Mouse (Mus musculus): ENCODE measurements around the gene Ciao2a. TPM values are rescaled to one million over a fixed set of nuclear protein-coding genes. Genes with fewer than 3 reads are reported as not detected.
A peak's percentile ranks its signal among the peaks of the same experiment; 100 is the strongest.

Gene Ciao2a
- polyA plus RNA-seq, 1 experiment, result 133 TPM

- no peak for TF ChIP-seq CTCF (IDR thresholded peaks at IDR 0.05; ENCODE audit: low read depth, low read length)
- TF ChIP-seq POLR2A (IDR thresholded peaks at IDR 0.05; ENCODE audit: borderline replicate concordance, low read depth, low read length), result no peak
- peak overlapping the region; percentile 80 for H3K27ac ChIP-seq (ENCODE audit: insufficient read depth, low read depth, low read length)
- peak overlapping the region; percentile 35 for H3K4me3 ChIP-seq (ENCODE audit: insufficient read depth, low read length)
- peaks cover 64% of the 10 kb centered on the region for H3K4me1 ChIP-seq (ENCODE audit: control insufficient read depth, insufficient read depth, low read length)
Measured at GRCm38 (mm10) chr9:66116890-66117289, 9.5 kb upstream of the Ciao2a start.

- Histone ChIP-seq H3K4me1 (ENCODE audit: control insufficient read depth, insufficient read depth, low read length) (peaks cover 59% of the 10 kb centered on the region), H3K4me3 (ENCODE audit: insufficient read depth, low read length) (no peak overlapping the region), H3K27ac (ENCODE audit: insufficient read depth, low read depth, low read length) (peak overlapping the region; percentile 5; the same call in 1 of the 2 replicates)
- TF ChIP-seq POLR2A (IDR thresholded peaks at IDR 0.05; ENCODE audit: borderline replicate concordance, low read depth, low read length) (no peak), CTCF (IDR thresholded peaks at IDR 0.05; ENCODE audit: low read depth, low read length) (no peak)
Measured at GRCm38 (mm10) chr9:66119498-66119897, 6.9 kb upstream of the Ciao2a start.

DNA sequence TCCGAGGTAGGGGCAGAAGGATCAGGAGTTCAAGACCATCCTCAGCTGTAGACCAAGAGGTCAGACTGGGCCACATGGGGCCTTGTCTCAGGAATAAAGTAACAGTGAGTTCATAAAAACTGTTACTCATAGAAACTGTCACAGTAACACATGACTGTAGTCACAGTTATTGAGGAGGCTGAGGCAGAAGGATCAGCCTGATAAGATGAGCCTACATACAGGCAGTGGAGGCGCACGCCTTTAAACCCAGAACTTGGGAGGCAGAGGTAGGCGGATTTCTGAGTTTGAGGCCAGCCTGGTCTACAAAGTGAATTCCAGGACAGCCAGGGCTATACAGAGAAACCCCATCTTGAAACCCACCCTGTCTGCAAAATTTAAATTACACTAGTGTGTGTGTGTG is 6.3 kb upstream of the Ciao2a start:
- no peak for TF ChIP-seq CTCF (IDR thresholded peaks at IDR 0.05; ENCODE audit: low read depth, low read length)
- no peak for TF ChIP-seq POLR2A (IDR thresholded peaks at IDR 0.05; ENCODE audit: borderline replicate concordance, low read depth, low read length)
- peak overlapping the region; percentile 5 for H3K27ac ChIP-seq (ENCODE audit: insufficient read depth, low read depth, low read length)
- peaks cover 53% of the 10 kb centered on the region for H3K4me1 ChIP-seq (ENCODE audit: control insufficient read depth, insufficient read depth, low read length)
- no peak overlapping the region for H3K4me3 ChIP-seq (ENCODE audit: insufficient read depth, low read length)

GRCm38 (mm10) chr9:66120945-66121344 is 5.5 kb upstream of the Ciao2a start:
- H3K4me3 ChIP-seq (ENCODE audit: insufficient read depth, low read length), result no peak overlapping the region
- TF ChIP-seq POLR2A (IDR thresholded peaks at IDR 0.05; ENCODE audit: borderline replicate concordance, low read depth, low read length) (no peak), CTCF (IDR thresholded peaks at IDR 0.05; ENCODE audit: low read depth, low read length) (no peak)
- H3K4me1 ChIP-seq (ENCODE audit: control insufficient read depth, insufficient read depth, low read length), result peaks cover 52% of the 10 kb centered on the region
- H3K27ac ChIP-seq (ENCODE audit: insufficient read depth, low read depth, low read length), result no peak overlapping the region

DNA sequence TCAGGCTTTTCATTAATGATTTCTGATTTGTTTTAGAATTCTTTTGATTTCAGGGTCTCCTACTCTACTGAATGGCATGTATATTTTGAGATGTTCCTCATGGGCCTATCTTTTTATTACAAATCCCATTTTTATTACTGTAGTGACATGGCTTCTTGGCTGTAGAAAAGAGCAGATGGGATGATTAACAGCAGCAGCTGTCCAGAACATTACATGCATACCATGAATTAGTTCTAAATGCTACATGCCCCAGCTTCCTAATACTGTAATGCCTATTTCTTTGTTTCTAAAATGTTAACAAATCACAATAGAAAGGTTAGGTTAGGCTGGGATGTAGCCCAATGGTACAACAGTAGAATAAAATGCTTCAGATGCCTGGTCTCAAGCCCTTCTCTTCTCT is 5.0 kb upstream of the Ciao2a start:
- Histone ChIP-seq H3K27ac (ENCODE audit: insufficient read depth, low read depth, low read length) (no peak overlapping the region), H3K4me3 (ENCODE audit: insufficient read depth, low read length) (no peak overlapping the region), H3K4me1 (ENCODE audit: control insufficient read depth, insufficient read depth, low read length) (peaks cover 50% of the 10 kb centered on the region)
- no peak for TF ChIP-seq POLR2A (IDR thresholded peaks at IDR 0.05; ENCODE audit: borderline replicate concordance, low read depth, low read length)
- no peak for TF ChIP-seq CTCF (IDR thresholded peaks at IDR 0.05; ENCODE audit: low read depth, low read length)

DNA sequence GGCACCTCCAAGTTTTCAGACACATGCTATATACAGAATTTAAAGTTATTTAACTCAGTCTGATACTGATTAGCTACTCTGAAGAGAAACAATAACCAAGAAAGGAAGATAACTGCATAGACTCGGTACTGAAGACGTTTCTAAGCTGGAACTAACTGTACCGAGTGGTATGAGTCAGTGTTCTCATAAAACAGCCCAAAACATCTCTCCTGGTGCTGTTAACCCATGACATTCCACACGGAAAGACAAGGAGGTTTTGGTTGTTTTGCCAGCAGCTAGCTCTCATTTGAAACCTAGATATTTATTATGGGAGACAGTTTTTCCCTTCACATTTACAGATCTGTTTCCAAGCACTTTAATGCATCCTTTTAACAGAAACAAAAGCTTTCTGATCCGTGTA is 2.8 kb upstream of the Ciao2a start:
- Histone ChIP-seq H3K4me1 (ENCODE audit: control insufficient read depth, insufficient read depth, low read length) (peaks cover 39% of the 10 kb centered on the region), H3K4me3 (ENCODE audit: insufficient read depth, low read length) (peak overlapping the region; percentile 98), H3K27ac (ENCODE audit: insufficient read depth, low read depth, low read length) (peak overlapping the region; percentile 62)
- TF ChIP-seq POLR2A (IDR thresholded peaks at IDR 0.05; ENCODE audit: borderline replicate concordance, low read depth, low read length) (no peak), CTCF (IDR thresholded peaks at IDR 0.05; ENCODE audit: low read depth, low read length) (no peak)

DNA sequence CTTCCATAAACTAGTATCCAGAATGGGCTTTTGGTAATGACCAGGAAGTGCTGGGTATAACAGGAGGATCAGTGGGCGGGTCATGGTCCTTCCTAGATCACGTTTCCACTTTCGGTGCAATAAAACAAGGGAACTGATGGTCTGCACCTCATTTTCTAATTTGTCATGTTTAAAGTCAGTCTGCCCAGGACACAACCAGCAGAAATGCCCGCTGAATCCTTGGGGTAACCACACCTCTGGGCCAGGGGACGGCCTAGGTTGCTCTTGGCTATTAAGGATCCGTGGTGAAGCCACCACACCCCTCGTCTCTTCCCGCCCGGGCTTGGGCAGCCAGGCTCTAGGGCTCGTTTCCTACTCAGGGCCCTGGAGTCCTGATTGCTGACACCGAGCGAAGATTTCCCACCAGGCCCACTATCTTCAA is 2.3 kb upstream of the Ciao2a start:
- peak overlapping the region; percentile 66 for H3K27ac ChIP-seq (ENCODE audit: insufficient read depth, low read depth, low read length)
- peak overlapping the region; percentile 98 for H3K4me3 ChIP-seq (ENCODE audit: insufficient read depth, low read length)
- no peak for TF ChIP-seq POLR2A (IDR thresholded peaks at IDR 0.05; ENCODE audit: borderline replicate concordance, low read depth, low read length)
- no peak for TF ChIP-seq CTCF (IDR thresholded peaks at IDR 0.05; ENCODE audit: low read depth, low read length)
- peaks cover 35% of the 10 kb centered on the region for H3K4me1 ChIP-seq (ENCODE audit: control insufficient read depth, insufficient read depth, low read length)

DNA sequence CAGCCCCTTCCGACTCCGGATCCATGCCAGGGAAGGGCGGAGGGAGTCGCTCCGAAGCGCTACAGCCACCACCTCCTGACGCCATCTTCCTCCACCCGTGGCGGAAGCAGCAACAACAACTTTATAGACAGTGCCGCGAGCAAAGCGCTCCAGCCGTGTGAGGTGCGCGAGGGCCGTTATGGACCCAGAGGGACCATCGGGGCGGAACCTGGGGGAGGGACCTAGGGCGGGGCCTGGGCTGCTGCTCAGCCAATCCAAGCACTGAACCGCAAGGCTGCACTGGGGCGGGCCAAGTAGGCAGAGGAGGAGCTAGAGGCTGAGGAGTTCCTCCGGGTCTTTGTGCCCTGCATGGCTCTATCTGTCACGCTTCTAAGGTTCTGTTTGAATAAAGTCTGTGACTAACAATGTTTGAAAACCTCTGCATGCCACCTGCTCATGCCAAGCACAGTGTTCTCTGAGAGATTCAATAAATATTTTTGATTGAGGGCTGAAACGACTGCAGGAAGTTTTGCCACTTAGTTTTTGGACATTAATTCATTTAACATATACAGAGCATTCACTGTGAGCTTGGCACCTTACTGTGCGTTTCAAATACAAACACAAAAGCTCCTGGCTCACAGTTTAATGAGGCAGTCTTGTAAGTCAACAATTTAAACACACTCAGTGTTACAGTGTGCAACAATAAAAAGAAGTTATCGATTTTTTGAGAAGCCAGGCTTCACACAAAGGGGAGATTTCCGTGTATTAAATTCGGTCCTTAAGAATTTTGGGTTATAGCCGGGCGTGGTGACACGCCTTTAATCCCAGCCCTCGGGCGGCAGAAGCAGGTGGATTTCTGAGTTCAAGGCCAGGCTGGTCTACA is 1.5 kb upstream of the Ciao2a start:
- Histone ChIP-seq H3K4me3 (ENCODE audit: insufficient read depth, low read length) (peak overlapping the region; percentile 98), H3K4me1 (ENCODE audit: control insufficient read depth, insufficient read depth, low read length) (peaks cover 39% of the 10 kb centered on the region), H3K27ac (ENCODE audit: insufficient read depth, low read depth, low read length) (peak overlapping the region; percentile 81)
- TF ChIP-seq CTCF (IDR thresholded peaks at IDR 0.05; ENCODE audit: low read depth, low read length) (no peak), POLR2A (IDR thresholded peaks at IDR 0.05; ENCODE audit: borderline replicate concordance, low read depth, low read length) (no peak)

DNA sequence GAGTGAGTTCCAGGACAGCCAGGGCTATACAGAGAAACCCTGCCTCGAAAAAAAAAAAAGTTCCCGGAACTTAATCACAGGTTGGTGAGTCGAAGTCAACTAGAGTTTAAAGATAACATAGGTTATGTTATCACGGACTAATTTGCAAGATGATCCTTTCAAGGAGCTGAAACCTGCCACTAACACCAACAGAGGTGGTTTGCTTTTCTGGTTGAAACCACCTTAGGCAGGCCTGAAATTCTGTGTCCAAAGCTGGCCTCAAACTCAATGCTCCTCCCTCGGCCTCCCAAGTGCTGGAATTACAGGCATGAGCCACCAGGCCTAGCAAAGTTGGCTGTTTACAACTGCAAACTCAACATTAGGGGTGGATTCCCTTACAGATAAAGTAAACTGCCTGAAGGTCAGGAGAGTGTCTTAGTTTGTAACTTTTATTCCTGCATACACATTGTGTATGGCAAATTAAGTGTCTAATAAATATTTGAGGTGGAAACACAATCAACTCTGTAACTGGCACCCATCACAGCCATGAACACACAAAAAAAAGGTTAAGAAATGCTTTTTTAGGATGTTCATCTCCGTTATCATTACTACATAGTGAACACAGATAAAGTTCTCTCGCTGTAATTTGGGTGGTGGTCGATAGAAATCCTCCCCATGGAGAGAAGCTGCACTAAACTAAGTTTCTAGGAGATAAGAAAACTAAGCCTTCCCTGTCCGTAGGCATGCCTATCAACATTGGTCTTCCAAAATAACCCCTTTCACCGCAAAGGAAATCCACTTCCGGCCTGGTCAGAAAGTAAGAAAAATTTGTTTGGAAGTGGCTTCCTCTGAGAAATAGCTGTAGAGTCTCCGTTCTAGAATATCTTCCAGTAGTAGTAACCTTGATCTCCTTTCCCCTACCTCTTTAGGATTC is 612 bp upstream of the Ciao2a start:
- peaks cover 38% of the 10 kb centered on the region for H3K4me1 ChIP-seq (ENCODE audit: control insufficient read depth, insufficient read depth, low read length)
- TF ChIP-seq POLR2A (IDR thresholded peaks at IDR 0.05; ENCODE audit: borderline replicate concordance, low read depth, low read length) (no peak), CTCF (IDR thresholded peaks at IDR 0.05; ENCODE audit: low read depth, low read length) (no peak)
- peak overlapping the region; percentile 81 for H3K27ac ChIP-seq (ENCODE audit: insufficient read depth, low read depth, low read length)

More for the DNA sequence above, 612 bp upstream of the Ciao2a start:
- H3K4me3 ChIP-seq (ENCODE audit: insufficient read depth, low read length), result peak overlapping the region; percentile 59
